Mouse (Mus musculus) small intestine, adult 2 months (tissue): ENCODE data around the gene Mcam. TPM values are rescaled to one million over a fixed set of nuclear protein-coding genes. Genes with fewer than 3 reads are reported as not detected.

ENCODE experiments used
- H3K27ac ChIP-seq: fragments of 200-500 bp; 2 replicates; pipeline ENCODE4 v1.5.1; 2012; ENCODE audit warnings: low read depth, low read length, control low read depth, inconsistent platforms; ENCODE audit not compliant: insufficient read depth
- H3K27me3 ChIP-seq: fragments of 200-500 bp; 2 replicates; pipeline ENCODE4 v1.6.1; 2012; ENCODE audit warnings: mild to moderate bottlenecking, moderate library complexity, low read length, inconsistent platforms; ENCODE audit not compliant: control insufficient read depth, insufficient read depth
- H3K36me3 ChIP-seq: fragments of 200-500 bp; 2 replicates; pipeline ENCODE4 v1.6.1; 2012; ENCODE audit warnings: mild to moderate bottlenecking, low read length, control low read depth, inconsistent platforms; ENCODE audit not compliant: control insufficient read depth, insufficient read depth
- H3K4me1 ChIP-seq: fragments of 200-500 bp; 2 replicates; pipeline ENCODE4 v1.6.1; 2012; ENCODE audit warnings: low read length, inconsistent platforms, mixed read lengths; ENCODE audit not compliant: control insufficient read depth, insufficient read depth, insufficient read length
- H3K4me3 ChIP-seq: fragments of 200-500 bp; 2 replicates; pipeline ENCODE4 v1.5.1; 2012; ENCODE audit warnings: low read depth, mild to moderate bottlenecking, control low read depth, inconsistent platforms, low read length, moderate library complexity
- CTCF ChIP-seq: fragments of 200-500 bp; IDR thresholded peaks from 2 replicates; pipeline ENCODE4 v1.5.1; 2012; ENCODE audit warnings: low read depth, mild to moderate bottlenecking, control low read depth, inconsistent platforms, low read length, moderate library complexity, mixed read lengths; ENCODE audit not compliant: insufficient replicate concordance, insufficient read length; ENCODE audit errors: extremely low read depth
- POLR2A ChIP-seq: fragments of 200-500 bp; IDR thresholded peaks from 2 replicates; pipeline ENCODE4 v1.6.1; 2012; ENCODE audit warnings: low read depth, mild to moderate bottlenecking, control low read depth, inconsistent platforms, low read length, moderate library complexity
- WGBS: fragments of 180-500 bp; shearing (Covaris S2); methylation state at CpG from one replicate; pipeline ENCODE4 v1.1.7; 2018; 5-methylcytosine and 5-hydroxymethylcytosine counted together
- polyA plus RNA-seq: library from polyadenylated mRNA; depleted of rRNA; stranded (reverse); fragments of >200 nt; gene quantifications from 2 replicates; pipeline ENCODE4 v1.2.3, GENCODE M21; 2012; rRNA removed

Mcam gene
- 14.2 and 14.3 TPM in 2 replicates for polyA plus RNA-seq

- H3K27ac ChIP-seq = peak within 1 kb of the TSS; percentile 74
- WGBS = 2% methylated on average over 54 of the region's 55 CpGs
Measured at GRCm38 (mm10) chr9:44134101-44134850, at the start of gene Mcam. Gene Mcam (plus strand): TSS chr9:44134469.

DNA sequence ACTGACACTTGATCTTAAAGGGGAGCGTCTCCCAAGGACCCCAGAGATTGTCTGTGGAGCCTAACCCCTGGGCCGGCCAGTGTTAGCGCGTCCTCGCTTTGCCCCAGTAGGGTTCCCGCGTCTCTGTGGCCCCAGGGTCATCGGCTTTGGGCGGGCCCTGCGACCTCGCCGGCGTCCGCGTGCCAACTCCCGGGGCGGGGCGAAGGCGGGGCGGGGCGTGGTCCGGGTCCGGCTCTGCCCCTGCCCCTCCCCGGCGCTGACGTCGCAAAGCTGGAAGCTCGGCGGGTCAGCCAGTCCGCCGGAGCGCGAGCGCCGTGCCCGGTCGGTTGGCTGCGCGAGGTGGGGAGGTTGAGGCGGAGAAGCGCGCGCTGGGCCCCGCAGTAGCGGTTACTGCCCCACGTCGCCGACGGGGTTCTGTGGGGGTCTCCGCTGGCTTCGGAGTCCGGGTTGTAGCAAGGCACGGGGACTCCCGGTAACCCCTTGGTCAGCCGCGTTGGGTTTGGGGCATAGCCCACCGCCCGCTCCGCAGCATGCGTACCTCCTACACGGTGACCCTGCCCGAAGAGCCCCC lies 49.5 kb upstream of the Mcam start:
- TF ChIP-seq CTCF (no peak; the same call in 1 of the 2 replicates), POLR2A (peak; percentile 88; the same call in 1 of the 2 replicates)
- H3K27me3 ChIP-seq = no peaks in the 10 kb centered on the region
- 0 out of 2 replicates have a peak, but pooled peaks cover 2% of the 10 kb centered on the region for H3K36me3 ChIP-seq
- peak overlapping the region; percentile 96 for H3K27ac ChIP-seq
- under 1% methylated on average over 61 of the region's 62 CpGs for whole genome bisulfite sequencing
- peaks cover 41% of the 10 kb centered on the region for H3K4me1 ChIP-seq
- H3K4me3 ChIP-seq = peak overlapping the region; percentile 81

More at GRCm38 (mm10) chr9:44134101-44134850, at the start of gene Mcam:
- Histone ChIP-seq H3K4me3 (peak within 1 kb of the TSS; percentile 73), H3K27me3 (peaks cover 32% of the 10 kb centered on the region), H3K4me1 (peaks cover 16% of the 10 kb centered on the region), H3K36me3 (no peaks in the 10 kb centered on the region)
- TF ChIP-seq POLR2A (peak; percentile 21; the same call in 1 of the 2 replicates), CTCF (no peak)

DNA sequence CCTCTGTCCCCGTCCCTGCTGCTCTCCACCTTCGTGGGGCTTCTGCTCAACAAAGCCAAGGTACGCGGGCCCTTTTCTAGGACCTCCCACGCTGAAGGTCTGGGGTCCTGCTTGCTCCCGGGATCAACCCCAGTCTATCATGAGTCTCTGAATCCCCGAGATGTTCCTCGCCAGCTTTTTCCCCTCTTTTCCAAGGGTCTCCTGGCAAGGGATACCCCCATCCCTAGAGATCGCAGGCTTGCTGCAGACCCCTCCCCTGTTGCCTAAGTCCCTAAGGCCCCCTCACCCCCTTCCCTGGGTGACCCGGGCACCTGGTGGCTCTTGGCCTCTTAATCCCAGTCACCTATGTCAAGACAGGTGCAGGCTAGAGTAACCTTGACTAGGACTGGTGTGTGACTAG lies 49.0 kb upstream of the Mcam start:
- peak overlapping the region; percentile 81 for H3K4me3 ChIP-seq
- TF ChIP-seq CTCF = no peak
- no peak for TF ChIP-seq POLR2A
- peak overlapping the region; percentile 94 for H3K27ac ChIP-seq
- H3K4me1 ChIP-seq = peaks cover 37% of the 10 kb centered on the region
- H3K27me3 ChIP-seq = no peaks in the 10 kb centered on the region
- 0 out of 2 replicates have a peak, but pooled peaks cover 3% of the 10 kb centered on the region for H3K36me3 ChIP-seq
- 5% methylated on average over 10 of the region's 10 CpGs for WGBS

DNA sequence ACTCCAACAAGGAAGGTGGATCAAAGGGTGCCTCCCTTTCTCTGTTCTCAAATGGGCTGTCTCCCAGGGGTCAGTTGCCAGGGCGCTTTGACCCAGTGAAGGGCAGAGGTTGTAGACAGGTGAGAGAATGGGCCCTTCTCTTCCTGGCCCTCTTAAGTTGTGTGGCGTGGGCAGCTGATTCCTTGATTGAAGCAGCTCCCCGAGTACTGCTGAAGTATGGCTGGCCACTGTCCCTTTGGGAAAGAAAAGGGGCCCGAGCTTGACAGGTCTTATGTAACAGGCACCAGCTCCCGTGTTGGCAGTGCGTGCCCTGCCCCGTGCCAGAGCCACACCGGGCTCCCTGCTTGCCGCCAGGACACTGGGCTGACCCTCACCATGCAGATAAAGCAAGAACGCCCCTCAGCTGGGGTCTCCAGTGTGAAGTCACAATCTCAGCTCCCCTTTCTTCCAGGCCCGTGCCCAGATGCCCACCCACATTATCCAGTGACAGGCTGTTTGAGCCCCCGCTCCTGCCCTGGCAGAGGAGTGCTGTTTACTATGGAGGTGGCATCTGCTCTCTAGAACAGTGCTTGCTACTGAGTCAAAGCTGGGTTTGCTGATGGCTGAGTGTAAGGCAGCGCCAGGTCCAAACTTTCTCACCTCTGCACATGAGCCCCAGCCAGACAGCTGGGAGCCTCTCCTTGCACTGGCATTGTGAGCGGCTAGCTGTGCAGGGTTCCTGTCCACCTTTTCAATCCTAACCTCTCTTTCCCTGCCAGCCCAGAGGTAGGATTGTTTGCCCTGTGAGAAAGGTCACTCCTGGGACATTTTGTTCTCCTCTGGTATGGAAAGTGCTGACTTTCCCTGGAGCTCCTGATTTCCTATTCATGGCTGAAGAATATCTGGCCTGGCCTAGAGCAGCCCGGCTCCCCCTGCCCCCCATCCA lies 48.3 kb upstream of the Mcam start:
- H3K4me1 ChIP-seq = peaks cover 29% of the 10 kb centered on the region
- TF ChIP-seq CTCF = no peak
- TF ChIP-seq POLR2A = no peak; the same call in 1 of the 2 replicates
- H3K27me3 ChIP-seq = no peaks in the 10 kb centered on the region
- 25% methylated on average over 15 of the region's 15 CpGs for WGBS
- peaks cover 7% of the 10 kb centered on the region for H3K36me3 ChIP-seq
- peak overlapping the region; percentile 94 for H3K27ac ChIP-seq
- peak overlapping the region; percentile 81 for H3K4me3 ChIP-seq

- Histone ChIP-seq H3K36me3 (peaks cover 17% of the 10 kb centered on the region), H3K4me3 (peak overlapping the region; percentile 48), H3K27me3 (no peaks in the 10 kb centered on the region), H3K4me1 (peaks cover 23% of the 10 kb centered on the region), H3K27ac (no peak overlapping the region; the same call in 1 of the 2 replicates)
- WGBS = 32% methylated on average over 10 of the region's 10 CpGs
- TF ChIP-seq CTCF (no peak), POLR2A (peak; percentile 43; the same call in 1 of the 2 replicates)
Measured at GRCm38 (mm10) chr9:44086960-44087359, 47.3 kb upstream of the Mcam start.

GRCm38 (mm10) chr9:44087761-44088455 lies 46.4 kb upstream of the Mcam start:
- H3K27me3 ChIP-seq = no peaks in the 10 kb centered on the region
- peaks cover 18% of the 10 kb centered on the region for H3K4me1 ChIP-seq
- peak overlapping the region; percentile 45 for H3K4me3 ChIP-seq
- 11% methylated on average over 15 of the region's 15 CpGs for WGBS
- peak overlapping the region; percentile 34; the same call in 1 of the 2 replicates for H3K27ac ChIP-seq
- peaks cover 25% of the 10 kb centered on the region for H3K36me3 ChIP-seq
- TF ChIP-seq POLR2A (no peak), CTCF (no peak)
